Mouse (Mus musculus) ovary, postnatal 14 days (tissue): ENCODE results near the gene Slc11a2.
"Not testable (repeated sequence)": the region's sequence is repeated elsewhere in the genome, so short reads cannot be mapped to it uniquely, and the experiment has no call there.

Experiments used
- DNase-seq: peaks from one replicate; pipeline ENCODE4 v3.0.0; 2022; ENCODE audit warnings: low spot score

Slc11a2 gene

DNA sequence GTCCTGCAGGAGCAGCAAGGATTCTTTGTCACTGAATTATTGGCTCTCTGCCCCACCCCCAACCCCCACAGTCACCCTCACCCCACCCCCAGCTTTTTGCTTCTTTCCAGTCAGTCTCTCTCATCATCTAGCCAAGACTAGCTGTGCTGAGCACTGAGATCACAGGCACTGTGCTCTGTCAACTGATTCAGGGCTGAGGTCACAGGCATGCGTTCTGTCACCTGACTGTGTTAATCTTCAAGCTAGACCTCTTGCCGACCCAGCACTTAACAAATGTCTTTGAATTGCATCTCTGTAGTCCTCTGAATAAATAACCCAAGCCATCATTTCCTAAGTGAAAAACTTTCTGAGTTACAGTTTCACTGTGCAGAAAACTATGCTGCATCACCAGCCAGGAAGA lies 75.4 kb downstream of the Slc11a2 start:
- no peak for DNase-seq

DNA sequence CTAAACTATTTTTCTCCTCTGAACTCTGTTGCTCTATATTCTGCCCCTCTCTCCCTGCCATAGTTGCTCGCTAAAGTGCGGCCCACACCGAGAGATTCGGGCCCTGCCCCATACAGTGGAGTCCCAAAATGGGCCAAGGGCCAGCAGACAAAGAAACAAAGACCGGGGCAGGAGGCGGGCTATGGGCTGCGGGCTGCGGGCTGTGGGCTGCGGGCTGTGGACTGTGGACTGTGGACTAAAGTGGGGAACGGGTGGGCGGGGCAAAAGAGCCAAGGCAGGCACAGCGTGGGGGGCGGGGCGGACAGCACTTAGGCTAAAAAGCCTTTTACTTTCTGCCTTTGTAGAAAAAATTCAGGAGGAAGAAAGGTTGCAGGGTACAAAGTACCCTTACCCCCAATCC lies 78.1 kb downstream of the Slc11a2 start:
- DNase-seq, result no peak

DNA sequence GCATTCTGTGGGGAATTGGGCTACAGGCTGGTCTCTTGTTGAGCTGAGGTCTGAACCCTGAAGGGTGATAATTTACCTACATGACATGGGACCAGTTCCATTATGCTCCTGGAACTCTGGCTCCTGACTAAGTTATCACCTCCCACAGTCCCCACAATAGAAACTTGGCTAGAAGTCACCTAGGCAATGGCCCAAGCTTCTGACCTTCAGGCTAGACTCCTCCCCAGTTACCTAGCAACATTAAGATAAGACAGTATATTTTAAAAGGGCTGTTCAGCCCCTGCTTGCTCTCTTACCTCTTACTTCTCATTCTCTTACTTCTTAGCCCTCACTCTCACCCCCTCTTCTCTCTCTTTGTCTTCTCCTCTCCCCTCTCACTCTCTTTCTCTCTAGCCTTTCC lies 79.4 kb downstream of the Slc11a2 start:
- no peak for DNase-seq

DNA sequence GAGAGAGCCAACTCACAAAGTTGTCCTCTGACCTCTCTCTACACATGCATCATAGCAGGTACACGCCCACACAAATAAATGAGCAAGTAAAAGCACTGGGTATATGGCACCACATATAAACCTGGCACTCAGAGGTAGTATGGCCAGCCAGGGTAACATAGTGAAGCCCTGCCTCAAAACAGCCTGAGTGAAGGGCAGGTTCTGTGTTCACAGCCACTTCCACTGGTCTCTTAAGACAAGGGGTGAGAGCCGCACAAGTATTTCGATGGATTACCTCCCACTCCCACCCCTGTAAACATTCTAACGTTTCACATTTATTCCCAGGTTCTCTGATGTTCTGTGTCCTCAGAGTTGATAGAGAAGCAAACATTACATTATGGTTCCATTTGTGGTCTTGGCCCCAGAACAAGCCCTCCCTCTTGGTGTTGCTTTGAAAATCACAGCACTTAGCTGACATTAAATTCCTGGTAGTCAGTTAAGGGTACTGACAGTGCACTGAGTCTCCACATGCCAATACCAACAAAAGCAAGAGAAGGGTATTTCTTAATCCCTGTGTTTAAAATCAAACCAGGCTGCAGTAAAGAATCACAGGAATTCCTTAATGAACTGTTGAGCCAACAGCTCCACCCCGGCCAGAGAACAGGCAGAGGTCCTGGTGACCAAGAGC lies 83.4 kb downstream of the Slc11a2 start:
- not testable (repeated sequence) for DNase-seq
